Mouse (Mus musculus) G1E-ER4 (cell line): ENCODE data around the gene Ube2l3. TPM values are rescaled to one million over a fixed set of nuclear protein-coding genes. Genes with fewer than 3 reads are reported as not detected.

Experiments used
- GATA1 ChIP-seq: IDR thresholded peaks from one replicate; pipeline ENCODE4 v1.8.0; 2012; ENCODE audit warnings: low read length, inconsistent platforms
- polyA plus RNA-seq: library from polyadenylated mRNA; stranded (reverse); fragments of >175 nt; gene quantifications from 2 replicates; pipeline ENCODE4 v1.2.3, GENCODE M21; 2012

The Ube2l3 gene
- 87.0 and 93.3 TPM in 2 replicates for polyA plus RNA-seq

DNA sequence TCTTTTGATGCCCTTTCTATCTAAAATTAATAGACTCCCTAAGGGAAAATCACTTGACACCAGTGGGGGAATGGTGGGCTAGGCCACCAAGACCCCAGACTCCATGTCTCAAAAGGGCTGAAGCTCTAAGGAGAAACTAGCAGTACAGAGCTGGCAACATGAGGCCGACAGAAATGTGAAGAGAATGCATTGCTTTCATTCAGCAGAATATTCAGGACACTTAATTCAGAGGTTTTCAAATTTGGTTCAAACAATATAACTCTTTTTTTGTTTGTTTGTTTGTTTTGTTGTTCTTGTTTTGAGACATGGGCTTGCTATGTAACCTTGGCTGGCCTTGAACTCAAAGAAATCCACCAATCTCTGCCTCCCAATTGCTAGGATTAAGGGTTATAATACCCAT is at the start of gene Ube2l3:
Gene Ube2l3, minus strand, starts transcription at position 101 of the 400 bp plus-strand sequence.
- no peak for TF ChIP-seq GATA1

DNA sequence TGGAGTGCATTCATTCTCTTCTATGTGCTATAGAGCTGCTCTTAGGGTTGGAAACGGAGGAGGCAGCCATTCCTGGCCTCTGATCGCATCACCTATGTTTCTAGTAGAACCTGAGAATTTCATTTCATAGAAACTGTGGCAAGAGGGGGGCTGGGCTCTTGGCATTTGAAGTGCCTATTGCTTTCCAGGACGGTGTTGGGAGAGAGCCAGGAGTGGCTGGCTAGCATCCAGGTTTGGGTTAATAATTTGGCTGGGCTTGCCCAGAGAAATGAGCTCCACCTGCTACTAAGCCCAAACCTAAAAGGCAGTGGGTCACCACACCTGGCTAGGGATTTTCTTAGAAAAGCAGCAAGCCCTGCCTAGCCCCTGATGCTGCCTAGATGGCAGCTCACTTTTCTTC is 49.1 kb upstream of the Ube2l3 start:
- TF ChIP-seq GATA1 = no peak

DNA sequence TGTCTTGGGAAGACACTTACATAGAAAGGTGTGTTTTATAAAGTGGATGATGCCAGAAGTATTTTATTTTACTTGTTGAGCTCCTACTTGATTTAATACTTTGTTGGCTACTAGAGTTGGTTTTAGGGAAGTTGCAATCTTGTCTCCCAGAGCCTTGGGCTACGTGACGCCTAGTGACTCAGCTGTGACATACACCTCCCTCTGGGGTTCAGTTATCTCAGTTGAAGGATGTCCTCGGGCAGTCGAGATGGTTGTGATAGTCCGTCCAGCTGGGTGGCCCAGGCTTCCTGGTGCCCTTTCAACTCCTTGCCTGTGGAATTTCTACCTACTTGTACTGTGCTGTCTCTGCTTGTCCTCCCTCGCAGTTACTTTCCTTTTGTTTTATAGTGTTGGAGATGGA is 46.7 kb upstream of the Ube2l3 start:
- TF ChIP-seq GATA1 = peak; percentile 61

DNA sequence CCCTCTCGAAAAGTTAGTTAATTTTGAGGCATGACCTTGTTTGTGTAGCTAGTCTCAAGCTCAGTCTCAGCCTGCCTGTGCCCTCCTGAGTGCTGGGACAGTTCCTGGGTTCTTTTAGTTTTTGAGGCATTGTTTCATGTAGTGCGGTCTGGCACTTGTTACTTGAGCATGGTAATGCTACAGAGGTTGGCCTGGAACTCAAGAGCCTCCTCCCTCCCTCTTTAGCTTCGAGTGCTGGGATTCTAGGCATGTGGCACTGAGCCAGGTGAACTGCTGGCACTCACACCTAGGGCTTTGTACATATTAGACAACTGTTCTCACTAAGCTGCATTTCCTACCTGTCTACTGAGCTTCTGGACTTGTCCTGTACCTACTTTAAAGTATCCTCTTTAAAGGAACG is 45.3 kb upstream of the Ube2l3 start:
- no peak for TF ChIP-seq GATA1

DNA sequence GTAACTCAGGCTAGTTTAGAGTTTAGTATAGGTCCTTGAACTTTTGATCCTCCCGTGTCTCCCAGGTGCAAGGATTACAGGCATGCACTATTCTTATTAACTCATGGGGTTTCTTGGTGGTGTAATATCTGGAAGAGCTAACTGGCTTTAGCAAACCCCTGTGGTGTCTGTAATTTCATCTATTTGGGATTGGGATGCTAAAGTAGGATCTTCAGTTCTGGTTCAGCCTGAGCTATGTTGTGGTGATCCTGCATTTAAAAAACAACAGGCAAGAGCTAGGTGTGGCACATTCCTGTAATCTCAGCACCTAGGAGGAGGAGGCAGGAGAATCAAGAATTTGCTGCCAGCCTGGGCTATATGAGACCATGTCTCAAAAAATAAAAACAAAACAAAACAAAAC is 42.5 kb upstream of the Ube2l3 start:
- TF ChIP-seq GATA1 = no peak

DNA sequence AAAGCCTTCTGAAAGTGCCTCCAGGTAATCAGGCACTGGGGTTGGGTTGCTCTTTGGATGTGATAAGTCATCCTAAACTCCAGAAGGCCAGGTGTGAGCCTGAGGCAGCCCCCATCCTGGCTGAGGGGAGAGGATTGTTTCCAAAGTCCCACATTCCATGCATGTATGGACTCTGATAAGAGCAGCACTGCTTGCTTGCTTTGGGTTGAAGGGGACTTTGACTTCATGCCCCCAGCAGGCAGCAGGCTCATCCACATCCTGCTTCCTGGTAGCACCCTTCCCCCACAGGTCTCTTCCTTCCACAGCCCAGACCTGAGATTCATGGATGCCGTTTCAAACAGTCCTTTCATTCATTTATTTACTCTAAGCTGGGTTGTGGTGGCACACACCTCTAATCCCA is 41.3 kb upstream of the Ube2l3 start:
- TF ChIP-seq GATA1 = no peak

DNA sequence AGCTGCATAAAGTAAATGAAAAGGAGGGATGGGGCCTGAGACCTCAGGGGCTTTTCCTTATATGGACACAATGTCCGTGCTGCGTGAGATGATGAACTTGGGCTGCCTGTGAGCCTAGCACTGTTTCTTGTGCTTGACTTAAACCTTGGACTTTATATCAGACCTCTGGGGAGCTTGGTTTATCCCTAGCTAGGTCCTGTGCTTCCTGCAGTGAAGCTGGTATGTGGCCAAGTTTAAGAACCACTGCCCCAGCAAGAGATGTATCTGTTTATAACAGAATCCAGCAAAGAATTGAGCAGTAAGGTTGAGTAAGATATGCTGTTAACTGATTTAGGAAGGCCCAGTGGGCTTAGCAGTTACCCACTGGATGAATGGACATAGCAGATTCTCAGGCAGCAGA is 37.0 kb upstream of the Ube2l3 start:
- TF ChIP-seq GATA1 = no peak

DNA sequence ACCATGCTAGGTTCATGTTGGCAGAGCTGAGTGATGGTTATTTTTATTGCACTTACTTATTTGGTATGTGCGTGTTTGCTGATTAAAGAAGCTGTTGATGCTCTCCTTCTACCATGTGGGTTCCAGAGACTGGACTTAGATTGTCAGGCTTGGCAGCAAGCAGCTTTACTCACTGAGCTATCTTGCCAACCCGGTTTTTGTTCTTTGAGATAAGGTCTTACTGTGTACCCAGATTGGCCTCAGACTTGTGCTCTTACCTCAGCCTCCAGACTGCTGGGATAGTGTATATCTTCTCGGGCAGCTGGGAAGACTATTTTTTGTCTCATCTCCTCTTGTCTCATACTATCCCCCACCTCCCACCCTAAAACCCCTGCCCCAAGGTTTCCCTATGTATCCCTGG is 35.2 kb upstream of the Ube2l3 start:
- TF ChIP-seq GATA1 = peak; percentile 91

DNA sequence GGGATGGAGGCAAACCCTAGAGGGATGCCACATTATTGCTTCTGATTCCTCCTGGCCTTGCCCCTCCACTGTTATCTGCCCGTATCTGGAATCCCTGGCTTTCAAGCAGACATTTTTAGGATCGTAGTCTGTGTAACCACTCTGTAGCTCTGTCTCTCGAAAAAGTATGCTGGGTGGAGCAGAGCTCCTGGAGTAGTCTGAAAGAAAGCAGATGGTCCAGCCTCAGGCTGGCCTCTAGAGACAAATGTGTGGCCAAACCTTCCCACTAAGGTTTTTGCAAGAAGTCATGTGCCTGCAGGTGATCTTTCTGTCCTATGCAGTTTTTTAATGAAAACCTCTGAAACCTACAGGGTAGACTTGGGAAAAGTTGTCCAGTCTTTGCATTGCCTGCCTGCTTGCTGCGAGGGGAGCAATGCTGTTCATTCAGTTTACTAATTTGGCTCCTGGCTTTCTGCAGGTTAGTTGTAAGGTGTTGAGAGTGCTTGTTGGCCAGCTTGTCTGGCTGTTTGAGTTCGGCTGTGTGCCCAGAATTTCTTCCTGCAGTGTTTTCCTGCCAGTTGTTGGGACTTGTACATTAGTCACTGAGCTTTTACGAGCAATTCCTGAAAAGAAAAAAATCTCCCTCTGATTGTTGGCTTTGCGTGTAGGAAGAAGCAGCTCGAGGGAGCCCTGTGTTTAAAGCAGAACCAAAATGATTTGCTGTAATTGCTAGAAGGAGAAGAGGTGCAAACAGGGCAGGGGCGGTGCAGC is 32.6 kb upstream of the Ube2l3 start:
- no peak for TF ChIP-seq GATA1

DNA sequence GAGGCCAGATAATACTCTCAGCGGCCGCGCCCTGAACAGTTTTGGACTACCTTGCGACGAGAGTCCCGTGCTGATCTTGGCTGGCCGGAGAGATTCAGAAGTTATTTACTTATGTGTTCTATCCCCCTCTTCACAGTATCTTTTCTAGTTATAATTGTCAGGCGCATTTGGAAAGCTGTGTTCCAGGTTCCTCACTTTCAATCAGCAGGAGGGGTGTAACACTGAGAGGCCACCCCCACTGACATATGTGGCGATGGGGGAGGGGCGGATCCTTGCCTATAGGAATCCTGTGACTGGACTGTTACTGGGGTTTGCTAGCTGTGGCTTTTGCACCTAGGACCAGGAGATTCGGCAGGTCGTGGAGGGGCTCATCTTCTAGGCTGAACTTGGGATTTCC is 32.0 kb upstream of the Ube2l3 start:
- no peak for TF ChIP-seq GATA1

DNA sequence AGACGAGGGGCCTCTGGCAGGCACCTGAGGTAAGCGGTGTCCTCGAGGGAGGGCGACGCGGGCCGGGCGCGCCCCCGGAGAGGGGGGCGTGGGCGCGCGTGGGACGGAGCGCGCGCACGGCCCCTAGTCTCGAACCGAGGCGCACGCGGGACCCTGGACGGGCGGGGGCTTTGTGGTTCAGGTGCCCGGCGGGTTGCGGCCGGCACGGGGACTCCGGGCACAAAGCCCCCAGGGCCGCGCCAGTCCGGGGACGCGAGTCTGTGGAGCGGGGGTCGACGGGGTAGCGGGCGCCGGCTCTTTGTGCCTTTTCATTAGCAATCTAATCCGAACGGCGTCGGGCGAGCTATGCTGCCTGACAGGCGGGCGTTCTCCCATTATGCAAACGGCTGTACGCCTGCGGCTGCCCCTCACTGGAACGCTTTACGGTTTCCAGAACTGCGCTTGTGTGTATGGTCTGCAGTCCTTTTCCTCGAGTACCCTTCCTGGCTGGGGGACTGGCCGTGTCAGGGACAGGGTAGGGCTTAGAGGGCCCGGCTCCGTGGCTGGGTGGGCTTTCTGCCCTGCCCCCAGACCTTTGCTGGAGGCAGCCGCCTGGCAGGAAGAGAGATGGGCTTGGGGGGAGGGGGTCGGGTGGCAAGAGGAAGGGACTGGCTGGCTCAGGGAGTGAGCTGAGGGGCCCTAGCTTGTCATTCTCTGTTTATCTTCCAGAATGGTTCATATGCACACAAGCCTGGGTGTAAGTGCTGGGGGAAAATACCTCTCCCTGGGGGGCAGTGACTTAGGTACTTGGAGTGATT is 31.5 kb upstream of the Ube2l3 start:
- TF ChIP-seq GATA1 = no peak

DNA sequence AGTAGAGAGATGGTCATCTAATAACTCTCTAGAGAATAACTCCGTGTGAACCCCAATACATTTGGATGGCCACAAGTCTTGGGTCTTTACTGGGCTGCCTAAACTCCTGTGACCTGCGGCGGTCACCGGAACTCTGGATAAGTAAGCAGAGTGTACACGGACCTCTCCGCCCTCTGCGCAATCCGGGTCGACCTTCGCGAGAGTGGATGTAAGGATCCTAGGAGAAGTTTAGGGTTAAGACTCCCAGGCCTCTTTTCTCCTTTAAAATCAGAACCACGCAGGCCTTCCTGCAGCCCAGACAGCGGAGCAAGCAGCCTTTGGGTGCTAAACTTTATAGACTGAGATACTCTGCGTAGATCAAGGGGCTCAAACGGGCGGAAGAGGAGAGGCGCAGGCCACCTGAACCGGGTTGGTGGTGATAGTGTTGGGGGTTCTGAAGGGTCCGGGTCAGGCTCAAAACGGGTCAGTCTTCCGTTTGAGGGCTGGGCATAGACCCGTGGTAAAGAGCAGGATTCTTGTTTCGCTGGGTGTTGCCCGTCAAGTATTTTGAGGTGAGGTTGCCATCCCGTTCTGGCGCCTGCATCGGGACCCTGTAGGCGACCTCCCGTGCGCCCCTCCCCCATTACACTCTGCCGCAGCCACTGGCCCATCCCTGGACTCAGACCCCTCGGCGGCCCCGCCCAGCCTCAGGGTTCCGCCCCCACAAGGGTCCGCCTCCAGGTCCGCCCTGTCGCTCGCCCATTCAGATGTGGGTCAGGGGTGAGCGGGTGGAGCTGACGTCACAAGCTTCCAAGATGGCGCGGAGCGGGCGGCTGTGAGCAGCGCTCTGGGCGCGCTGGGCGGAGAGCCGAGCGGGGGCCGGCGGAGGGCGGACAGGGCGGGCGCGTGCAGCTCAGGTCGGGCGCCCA is 30.6 kb upstream of the Ube2l3 start, which contains the start of gene Hic2:
Gene Hic2, plus strand, starts transcription at position 779 of the 908 bp plus-strand sequence.
- TF ChIP-seq GATA1 = no peak

DNA sequence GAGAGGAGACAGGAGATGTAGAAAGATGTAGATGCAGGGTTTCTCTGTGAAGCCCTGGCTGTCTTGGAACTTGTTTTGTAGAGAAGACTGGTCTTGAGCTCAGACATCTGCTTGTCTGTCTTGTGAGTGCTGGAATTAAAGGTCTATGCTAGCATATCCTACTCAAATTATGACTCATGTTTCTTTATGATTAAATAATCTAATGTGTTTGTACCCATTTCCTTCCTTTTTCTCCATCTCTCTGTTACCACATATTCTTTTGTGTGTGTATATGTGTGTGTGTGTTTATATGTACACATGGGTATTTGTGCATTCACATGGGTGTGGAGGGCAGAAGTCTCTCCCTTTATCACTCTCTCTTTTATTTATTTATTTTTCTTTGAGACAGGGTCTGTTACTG is 24.0 kb upstream of the Ube2l3 start:
- no peak for TF ChIP-seq GATA1

DNA sequence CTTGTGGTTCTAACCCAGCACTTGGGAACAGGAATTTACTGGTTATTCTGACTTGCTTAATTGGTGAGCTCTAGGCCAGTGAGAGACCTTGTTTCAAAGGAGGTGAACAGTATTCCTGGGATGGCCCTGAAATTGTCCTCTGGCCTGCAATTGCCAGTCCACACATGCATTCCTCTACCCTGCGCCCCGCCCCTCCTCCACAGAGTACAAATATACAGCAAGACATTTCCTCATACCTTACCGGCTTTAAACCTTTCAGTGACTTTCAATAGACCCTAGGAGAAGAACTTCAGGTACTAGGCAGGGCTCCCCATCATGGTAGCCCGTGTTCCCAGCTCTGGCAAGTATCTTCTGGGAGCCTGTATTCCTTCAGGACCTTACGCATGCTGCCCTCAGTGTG is 23.1 kb upstream of the Ube2l3 start:
- TF ChIP-seq GATA1 = no peak

DNA sequence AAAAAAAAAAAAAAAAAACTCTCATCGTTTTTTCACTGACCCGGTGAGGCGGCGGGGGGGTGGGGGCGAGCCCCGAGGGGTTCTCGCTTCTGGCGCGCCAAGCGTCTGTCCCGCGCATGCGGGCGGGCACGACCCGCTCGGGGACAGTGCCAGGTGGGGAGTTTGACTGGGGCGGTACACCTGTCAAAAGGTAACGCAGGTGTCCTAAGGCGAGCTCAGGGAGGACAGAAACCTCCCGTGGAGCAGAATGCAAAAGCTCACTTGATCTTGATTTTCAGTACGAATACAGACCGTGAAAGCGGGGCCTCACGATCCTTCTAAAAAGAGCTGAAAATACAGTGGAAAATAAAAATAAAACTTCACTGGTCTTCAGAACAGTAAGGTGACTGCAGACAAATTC is 19.7 kb upstream of the Ube2l3 start:
- TF ChIP-seq GATA1 = no peak
